Mouse (Mus musculus) cerebellum, adult 2 months (tissue): ENCODE data around the gene B3gnt8. TPM values are rescaled to one million over a fixed set of nuclear protein-coding genes. Genes with fewer than 3 reads are reported as not detected.
A peak's percentile ranks its signal among the peaks of the same experiment; 100 is the strongest.

Source experiments
- DNase-seq, 2 experiments: peaks; one replicate each; pipeline ENCODE4 v3.0.0; 2021
- H3K27ac ChIP-seq: fragments of 200-500 bp; 2 replicates; pipeline ENCODE4 v1.5.1; 2012; ENCODE audit warnings: low read length, control low read depth, inconsistent platforms; ENCODE audit not compliant: insufficient read depth
- H3K27me3 ChIP-seq: fragments of 200-500 bp; 2 replicates; pipeline ENCODE4 v1.6.1; 2012; ENCODE audit warnings: inconsistent platforms, mild to moderate bottlenecking, low read length, moderate library complexity; ENCODE audit not compliant: control insufficient read depth, insufficient read depth
- H3K4me1 ChIP-seq: fragments of 200-500 bp; 2 replicates; pipeline ENCODE4 v1.6.1; 2011; ENCODE audit warnings: low read length; ENCODE audit not compliant: control insufficient read depth, insufficient read depth
- H3K4me3 ChIP-seq: fragments of 200-500 bp; replicated peaks from 2 replicates; pipeline ENCODE3; 2011; ENCODE audit warnings: mild to moderate bottlenecking, low read depth, low read length, control low read depth; ENCODE audit not compliant: insufficient read depth
- CTCF ChIP-seq: fragments of 200-500 bp; IDR thresholded peaks from 2 replicates; pipeline ENCODE4 v1.5.1; 2011; ENCODE audit warnings: low read depth, mild to moderate bottlenecking, control low read depth, low read length, moderate library complexity, borderline replicate concordance; ENCODE audit not compliant: insufficient read depth
- POLR2A ChIP-seq: fragments of 200-500 bp; IDR thresholded peaks from 2 replicates; pipeline ENCODE4 v1.6.1; 2011; ENCODE audit warnings: low read length, control low read depth, borderline replicate concordance; ENCODE audit not compliant: insufficient read depth
- WGBS: fragments of 180-500 bp; shearing (Covaris S2); methylation state at CpG from one replicate; pipeline ENCODE4 v1.1.7; 2018; 5-methylcytosine and 5-hydroxymethylcytosine counted together
- polyA plus RNA-seq: library from polyadenylated mRNA; depleted of rRNA; stranded (reverse); fragments of >200 nt; gene quantifications from 2 replicates; pipeline ENCODE4 v1.2.3, GENCODE M21; 2012

The B3gnt8 gene
- polyA plus RNA-seq, 1 experiment = 0.52 TPM

DNA sequence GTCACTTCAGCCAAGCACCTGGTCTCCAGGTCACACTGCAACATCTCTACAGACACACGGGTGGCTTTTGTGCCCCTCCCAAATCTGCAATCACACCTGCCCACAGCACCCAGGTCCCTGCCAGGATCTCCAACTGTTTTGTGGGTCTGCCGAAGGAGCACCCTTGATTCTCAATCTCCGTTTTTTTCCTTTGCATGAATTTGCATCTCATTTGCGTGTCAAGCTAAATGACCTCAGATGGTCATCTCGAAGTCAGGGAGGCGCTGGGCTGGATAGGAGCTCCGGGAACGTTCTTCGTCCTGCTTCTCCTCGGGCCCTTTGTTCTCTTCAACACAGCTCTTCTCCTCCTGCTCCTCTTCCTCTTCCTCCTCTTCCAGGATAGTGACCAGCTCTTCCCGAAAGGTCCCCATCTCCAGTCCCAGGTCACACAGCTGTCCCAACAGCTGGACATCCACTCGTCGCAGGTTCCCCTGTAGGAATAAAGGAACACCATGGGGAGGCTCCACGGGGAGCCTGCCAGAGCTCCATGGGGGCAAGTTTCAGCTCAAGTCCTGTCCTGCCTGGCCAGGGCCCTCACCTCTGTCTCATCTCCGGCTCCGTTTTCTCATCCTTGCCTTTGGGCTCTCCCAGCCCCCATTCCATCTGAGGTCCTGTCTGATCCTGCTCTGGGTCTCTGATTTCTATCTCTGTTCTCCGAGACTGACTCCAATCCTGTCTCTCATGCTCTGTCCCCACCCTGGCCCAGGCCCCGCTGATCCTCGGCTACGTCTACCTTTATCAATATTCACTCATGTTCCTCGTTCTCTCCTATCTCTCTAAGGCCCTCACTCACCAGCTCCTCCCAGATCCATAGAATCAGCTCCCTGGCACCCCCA lies 11.4 kb upstream of the B3gnt8 start:
- H3K4me3 ChIP-seq = no peak overlapping the region
- TF ChIP-seq CTCF = no peak
- no peak for TF ChIP-seq POLR2A
- 63% methylated on average over 21 of the region's 21 CpGs for WGBS
- no peaks in the 10 kb centered on the region for H3K4me1 ChIP-seq
- H3K27me3 ChIP-seq = no peaks in the 10 kb centered on the region
- DNase-seq = no peak
- H3K27ac ChIP-seq = no peak overlapping the region

DNA sequence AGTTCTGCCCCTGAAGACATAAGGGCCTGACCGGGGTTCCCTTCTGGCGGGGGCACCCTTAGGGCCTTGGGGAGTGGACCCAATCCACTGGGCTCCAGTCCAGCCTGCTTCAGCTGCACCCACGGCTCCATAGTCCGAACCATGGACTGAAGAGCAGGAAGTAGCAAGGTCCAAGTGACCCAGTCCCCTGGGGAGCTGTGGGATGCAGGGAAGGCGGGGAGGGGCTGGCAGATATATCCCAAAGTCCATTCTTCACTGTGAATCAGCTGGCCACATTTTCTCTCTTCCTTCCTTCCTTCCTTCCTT lies 10.8 kb upstream of the B3gnt8 start, which contains the start of gene Erich4:
TSS of gene Erich4 (minus strand) at position 187 of the 306 bp plus-strand sequence.
- WGBS = 64% methylated on average over 5 of the region's 5 CpGs
- Histone ChIP-seq H3K4me3 (no peak within 1 kb of the TSS), H3K27ac (no peak within 1 kb of the TSS), H3K27me3 (no peaks in the 10 kb centered on the region), H3K4me1 (no peaks in the 10 kb centered on the region)
- TF ChIP-seq CTCF (no peak), POLR2A (no peak)
- no peak for DNase-seq

DNA sequence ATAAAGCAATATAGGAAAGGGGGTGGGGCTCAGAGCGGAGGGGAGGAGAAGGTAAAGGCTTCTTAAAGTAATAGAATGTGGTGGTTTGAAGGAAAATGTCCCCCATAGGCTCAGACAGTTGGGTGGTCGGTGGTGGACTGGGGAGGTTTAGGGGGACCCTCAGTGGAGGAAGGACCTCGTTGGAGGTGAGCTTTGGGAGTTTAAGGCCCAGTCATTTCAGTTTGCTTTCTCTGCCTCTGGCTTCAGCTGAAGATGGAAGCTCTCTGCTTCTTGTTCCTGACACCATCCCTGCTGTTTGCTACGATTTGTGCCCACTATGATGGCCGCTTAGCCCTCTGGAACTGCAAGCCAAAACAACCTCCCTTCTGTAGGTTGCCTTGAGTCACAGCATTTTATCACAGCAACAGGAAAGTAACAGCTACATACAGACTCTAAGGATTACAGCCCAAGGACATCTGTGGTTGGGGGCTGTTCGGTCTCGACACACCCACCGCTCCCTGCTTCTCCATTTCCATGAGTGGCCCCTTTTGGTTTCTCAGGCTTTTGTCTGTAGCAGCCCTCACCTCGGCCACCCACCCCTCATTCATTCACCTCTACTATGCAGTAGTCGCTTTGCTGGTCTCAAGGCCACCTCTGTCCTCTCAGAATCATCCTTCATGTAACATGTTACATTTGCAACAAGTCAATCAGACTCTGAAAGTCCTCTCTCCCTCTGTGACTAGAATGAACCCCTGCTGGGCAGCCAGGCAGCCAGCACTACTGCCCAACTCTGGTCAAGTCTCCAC lies 8.9 kb upstream of the B3gnt8 start:
- 80% methylated on average over 10 of the region's 10 CpGs for WGBS
- TF ChIP-seq CTCF = no peak
- no peak for TF ChIP-seq POLR2A
- no peak for DNase-seq

DNA sequence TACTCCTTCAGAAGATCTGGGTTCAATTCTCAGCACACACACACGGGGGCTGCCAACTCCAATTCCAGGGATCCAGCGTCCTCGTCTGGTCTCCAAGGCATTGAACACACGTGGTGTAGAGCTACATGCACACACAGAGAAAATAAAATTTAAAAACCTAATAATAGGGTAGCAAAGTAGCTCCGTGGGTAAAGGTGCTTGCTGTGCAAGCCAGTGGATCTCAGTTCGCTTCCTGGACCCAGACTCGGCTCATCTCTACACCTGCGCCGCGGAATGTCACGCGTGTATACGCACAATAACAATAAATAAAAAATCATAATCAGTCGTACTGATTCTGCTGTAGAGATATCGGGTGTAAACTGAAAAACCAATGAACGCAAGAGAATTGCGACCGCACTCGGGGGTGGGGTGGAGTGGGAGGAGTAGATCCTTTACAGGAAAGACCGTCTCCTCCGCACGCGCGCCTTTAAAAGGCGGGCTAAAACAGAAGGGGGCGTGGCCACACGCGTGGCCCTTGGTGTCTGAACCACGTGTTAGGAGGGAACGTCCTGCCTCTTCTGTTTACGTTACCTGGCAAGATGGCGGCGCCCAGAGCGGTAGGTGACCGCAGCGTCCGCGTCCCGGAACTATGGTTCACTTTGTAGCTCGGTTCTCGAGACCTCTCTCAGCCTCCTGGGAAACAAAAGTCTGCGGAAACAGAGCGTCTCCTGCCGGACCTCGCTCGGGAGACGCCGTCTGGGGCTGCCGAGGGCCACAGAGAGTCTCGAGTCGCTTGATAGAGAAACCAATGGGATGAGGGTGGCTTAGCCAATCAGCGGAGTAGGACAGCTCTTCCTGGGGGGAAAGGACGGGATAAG lies 7.4 kb upstream of the B3gnt8 start, which contains the start of gene Dmac2:
TSS of gene Dmac2 (plus strand) at position 550 of the 857 bp plus-strand sequence.
- DNase-seq = peak; percentile 94 to 96
- 1% methylated on average over 53 of the region's 53 CpGs for WGBS
- TF ChIP-seq POLR2A = peak; percentile 66; the same call in 1 of the 2 replicates
- TF ChIP-seq CTCF = no peak
- H3K27ac ChIP-seq = peak within 1 kb of the TSS; percentile 41
- H3K27me3 ChIP-seq = no peaks in the 10 kb centered on the region
- peak within 1 kb of the TSS; percentile 82 for H3K4me3 ChIP-seq
- peaks cover 3% of the 10 kb centered on the region; the same call in 1 of the 2 replicates for H3K4me1 ChIP-seq

More for the DNA sequence above, 8.9 kb upstream of the B3gnt8 start:
- H3K4me1 ChIP-seq = no peaks in the 10 kb centered on the region
- no peak overlapping the region for H3K27ac ChIP-seq
- no peak overlapping the region for H3K4me3 ChIP-seq
- H3K27me3 ChIP-seq = no peaks in the 10 kb centered on the region

DNA sequence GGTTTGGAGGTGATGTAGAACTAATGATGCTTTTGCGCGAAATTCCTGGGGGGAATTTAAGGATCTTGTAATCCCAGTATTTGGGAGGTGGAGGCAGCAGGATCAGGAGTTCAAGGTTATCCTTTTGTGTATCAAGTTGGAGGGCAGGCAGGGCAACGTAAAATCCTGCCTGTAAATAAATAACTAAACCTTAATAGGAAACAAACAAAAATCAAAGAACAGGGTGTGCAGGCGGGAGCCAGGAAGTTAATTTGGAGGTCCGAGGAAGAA lies 6.8 kb upstream of the B3gnt8 start:
- Histone ChIP-seq H3K4me3 (peak overlapping the region; percentile 82), H3K27me3 (no peaks in the 10 kb centered on the region), H3K4me1 (peaks cover 7% of the 10 kb centered on the region), H3K27ac (peak overlapping the region; percentile 41; the same call in 1 of the 2 replicates)
- no peak for TF ChIP-seq CTCF
- TF ChIP-seq POLR2A = no peak
- 25% methylated on average over 5 of the region's 5 CpGs for WGBS
- no peak for DNase-seq

DNA sequence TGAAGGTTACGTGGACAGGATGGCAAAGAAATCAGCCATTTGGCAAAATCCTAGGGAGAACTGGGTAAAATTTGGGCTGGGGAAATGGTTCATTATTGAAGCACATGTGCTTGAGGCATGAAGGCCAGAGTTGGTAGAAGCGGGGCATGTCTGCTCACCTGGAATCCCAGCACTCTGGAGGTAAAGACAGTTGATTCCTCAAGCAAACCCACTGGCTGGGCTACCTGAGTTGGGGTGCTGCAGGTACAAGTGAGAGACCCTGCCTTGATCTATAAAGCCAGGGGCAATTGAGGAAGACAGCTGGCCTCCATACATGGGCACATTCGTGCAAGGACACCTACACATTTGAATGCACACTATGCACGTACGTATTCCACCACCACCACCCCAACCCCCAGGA lies 6.4 kb upstream of the B3gnt8 start:
- peak overlapping the region; percentile 82 for H3K4me3 ChIP-seq
- 89% methylated on average over 5 of the region's 5 CpGs for WGBS
- no peak for DNase-seq
- H3K27ac ChIP-seq = no peak overlapping the region
- no peaks in the 10 kb centered on the region for H3K27me3 ChIP-seq
- TF ChIP-seq CTCF (no peak), POLR2A (no peak)
- H3K4me1 ChIP-seq = peaks cover 11% of the 10 kb centered on the region

DNA sequence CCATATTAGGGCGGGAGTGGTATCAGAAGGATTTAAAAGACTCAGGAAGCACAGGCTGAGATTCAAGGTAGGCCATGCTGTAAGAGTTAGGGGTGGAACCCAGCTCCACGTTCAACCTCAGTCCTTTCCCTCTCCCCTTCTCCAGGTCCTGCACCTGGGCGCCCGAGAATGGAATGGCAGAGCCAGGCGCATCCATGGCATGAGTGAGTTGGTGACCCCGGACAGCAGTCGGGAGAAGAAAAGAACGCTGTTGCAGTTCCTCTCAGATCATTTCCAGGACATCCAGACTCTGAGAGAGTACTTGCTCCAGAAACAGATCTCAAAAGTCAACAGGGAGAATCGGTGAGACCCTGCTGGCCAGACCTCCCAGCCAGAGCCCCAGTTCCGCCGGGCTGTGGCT lies 5.7 kb upstream of the B3gnt8 start:
- WGBS = 88% methylated on average over 11 of the region's 11 CpGs
- H3K4me1 ChIP-seq = peaks cover 15% of the 10 kb centered on the region
- TF ChIP-seq POLR2A = no peak
- TF ChIP-seq CTCF = no peak

More for the DNA sequence above, 5.7 kb upstream of the B3gnt8 start:
- Histone ChIP-seq H3K4me3 (no peak overlapping the region), H3K27me3 (no peaks in the 10 kb centered on the region), H3K27ac (no peak overlapping the region)
- no peak for DNase-seq
